Mouse (Mus musculus): ENCODE data around the gene D5Ertd579e. TPM values are rescaled to one million over a fixed set of nuclear protein-coding genes. Genes with fewer than 3 reads are reported as not detected.

D5Ertd579e gene
- total and polyA plus RNA-seq, 3 experiments, result 13.7 to 29.4 (median 22.9) TPM

DNA sequence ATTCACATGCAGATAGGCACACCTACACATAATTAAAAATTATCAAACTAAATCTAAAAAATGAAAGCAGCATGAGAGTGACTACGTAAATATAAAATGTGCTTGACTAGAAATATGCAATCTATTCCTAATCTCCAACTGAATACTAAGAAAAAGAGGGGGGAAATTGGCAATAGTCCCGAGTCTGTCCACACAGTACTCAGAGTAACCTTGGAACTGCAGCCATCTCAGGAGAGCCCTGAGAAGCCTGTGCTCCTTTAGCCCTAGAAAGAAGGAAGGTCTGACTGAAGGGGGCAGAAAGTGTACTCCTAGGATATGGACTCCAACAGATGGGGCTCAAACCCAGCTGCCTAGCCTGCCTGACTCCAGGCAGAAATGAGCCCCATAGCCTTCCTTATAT is 137.3 kb downstream of the D5Ertd579e start:
- no peak overlapping the region for H3K4me3 ChIP-seq (replicated peaks in 1 of 3; ENCODE audit: low read depth in 2 of 3, low read length in 2 of 3, poor library complexity in 1 of 3)
- no peaks in the 10 kb centered on the region for H3K9me3 ChIP-seq (replicated peaks; ENCODE audit: low read length)
- in situ Hi-C loops (cut with MboI; ENCODE audit: low pct_ligation_motif_present, low pct_unique_long_range_greater_than_20kb, low sequenced_read_pairs) (no loop called here), dilution Hi-C loops (cut with MboI; ENCODE audit: extremely low pct_ligation_motif_present, extremely low pct_unique_long_range_greater_than_20kb, low sequenced_read_pairs) (no loop called here)
- no peak overlapping the region for H3K9ac ChIP-seq (ENCODE audit: insufficient read depth, low read depth)
- H3K27me3 ChIP-seq (replicated peaks), result no peaks in the 10 kb centered on the region
- no peak overlapping the region for H3K4me2 ChIP-seq (ENCODE audit: insufficient read depth, low read depth, poor library complexity, severe bottlenecking)
- peaks cover 7% of the 10 kb centered on the region for H3K79me2 ChIP-seq (replicated peaks; ENCODE audit: control insufficient read depth, extremely low read depth, insufficient read depth, poor library complexity, severe bottlenecking)
- peaks cover 28 to 66% of the 10 kb centered on the region in 2 experiments for H3K4me1 ChIP-seq (ENCODE audit: control insufficient read depth in 1 of 2, insufficient read depth in 2 of 2)
- TF ChIP-seq MAX (IDR thresholded peaks at IDR 0.05; ENCODE audit: low read length) (no peak), MAZ (IDR thresholded peaks at IDR 0.05; ENCODE audit: low read depth, low read length) (no peak), ZC3H11A (IDR thresholded peaks at IDR 0.05; ENCODE audit: low read depth, low read length) (no peak), TCF12 (IDR thresholded peaks at IDR 0.05; ENCODE audit: low read depth, low read length) (no peak), EP300 (IDR thresholded peaks at IDR 0.05; ENCODE audit: low read length) (no peak)
- no peak overlapping the region for H3K27ac ChIP-seq (ENCODE audit: insufficient read depth, low read depth)
- H3K36me3 ChIP-seq (replicated peaks in 1 of 2; ENCODE audit: control insufficient read depth in 1 of 2, insufficient read depth in 1 of 2, low read length in 1 of 2), result peaks cover 0 to 14% of the 10 kb centered on the region in 2 experiments
- no peak for DNase-seq (ENCODE audit: extremely low read depth)

DNA sequence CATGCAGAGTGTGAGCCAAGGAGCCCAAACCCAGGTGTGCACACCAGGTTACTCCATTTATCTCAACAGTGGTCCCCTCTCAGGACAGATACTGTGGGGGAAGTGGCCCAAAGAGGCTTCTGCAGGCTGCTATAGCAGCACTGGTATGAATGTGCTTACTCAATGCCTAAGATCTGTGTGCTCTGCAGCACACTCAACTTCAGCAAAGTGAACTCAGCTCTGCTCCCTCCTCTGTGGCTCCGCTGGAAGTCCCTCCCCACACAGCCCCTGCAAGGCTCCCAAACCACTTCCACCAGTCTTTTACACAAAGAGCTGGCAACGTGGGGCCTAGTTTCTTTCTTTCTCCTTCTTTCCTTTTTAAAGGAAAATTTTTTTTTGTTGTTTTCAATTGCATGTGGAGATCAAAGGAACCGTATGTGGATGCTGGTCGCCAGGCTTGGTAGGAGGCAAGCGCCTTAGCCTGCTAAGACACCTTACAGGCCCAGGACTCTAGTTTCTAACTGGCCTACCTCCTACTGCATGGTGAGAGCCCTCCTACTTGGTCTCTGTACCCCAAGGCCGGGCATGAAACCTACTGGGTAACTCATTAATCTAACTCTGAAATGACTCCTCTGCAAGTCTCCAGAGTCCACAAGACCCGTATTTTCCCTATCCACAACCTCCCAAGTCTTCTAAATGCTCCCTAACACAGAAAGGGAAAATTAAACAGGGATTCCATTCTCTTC is 138.1 kb downstream of the D5Ertd579e start:
- no peak overlapping the region for H3K27ac ChIP-seq (ENCODE audit: insufficient read depth, low read depth)
- no peak for TF ChIP-seq RAD21 (IDR thresholded peaks at IDR 0.05; ENCODE audit: low read depth, low read length)
- TF ChIP-seq HCFC1 (IDR thresholded peaks at IDR 0.05; ENCODE audit: low read depth, low read length), result no peak
- no peak for TF ChIP-seq NELFE (IDR thresholded peaks at IDR 0.05; ENCODE audit: low read depth, low read length)
- TF ChIP-seq CHD1 (IDR thresholded peaks at IDR 0.05; ENCODE audit: low read depth, low read length), result no peak
- TF ChIP-seq MAX (IDR thresholded peaks at IDR 0.05; ENCODE audit: low read length), result no peak
- TF ChIP-seq JUN (IDR thresholded peaks at IDR 0.05; ENCODE audit: insufficient read depth, low read depth, low read length), result no peak
- TF ChIP-seq E2F4 (IDR thresholded peaks at IDR 0.05; ENCODE audit: insufficient replicate concordance, low read depth, low read length), result no peak
- TF ChIP-seq ELF1 (IDR thresholded peaks at IDR 0.05; ENCODE audit: low read depth, low read length), result no peak
- no peak for TF ChIP-seq USF2 (conservative IDR thresholded peaks at IDR 0.05; ENCODE audit: low read depth, low read length)
- TF ChIP-seq MXI1 (IDR thresholded peaks at IDR 0.05; ENCODE audit: low read depth, low read length), result no peak
- TF ChIP-seq UBTF (IDR thresholded peaks at IDR 0.05; ENCODE audit: low read depth, low read length), result no peak
- no peak for TF ChIP-seq SMC3 (IDR thresholded peaks at IDR 0.05; ENCODE audit: low read depth, low read length)
- no peak for TF ChIP-seq IRF4 (IDR thresholded peaks at IDR 0.05; ENCODE audit: low read depth, low read length)
- no peak for TF ChIP-seq MYC (IDR thresholded peaks at IDR 0.05; ENCODE audit: low read depth, low read length)
- TF ChIP-seq CHD2 (IDR thresholded peaks at IDR 0.05; ENCODE audit: low read length), result no peak
- no peak for TF ChIP-seq POLR2AphosphoS2 (IDR thresholded peaks at IDR 0.05; ENCODE audit: low read depth, low read length)
- no peak for TF ChIP-seq JUND (conservative IDR thresholded peaks at IDR 0.05; ENCODE audit: low read depth, low read length)
- no peak for TF ChIP-seq MAFK (IDR thresholded peaks at IDR 0.05; ENCODE audit: insufficient replicate concordance, low read length)
- no peak for TF ChIP-seq TCF12 (IDR thresholded peaks at IDR 0.05; ENCODE audit: low read depth, low read length)
- peaks cover 0 to 14% of the 10 kb centered on the region in 2 experiments for H3K36me3 ChIP-seq (replicated peaks in 1 of 2; ENCODE audit: control insufficient read depth in 1 of 2, insufficient read depth in 1 of 2, low read length in 1 of 2)
- H3K79me2 ChIP-seq (replicated peaks; ENCODE audit: control insufficient read depth, extremely low read depth, insufficient read depth, poor library complexity, severe bottlenecking), result peaks cover 5% of the 10 kb centered on the region; the same call in 1 of the 2 replicates
- dilution Hi-C loops (cut with MboI; ENCODE audit: extremely low pct_ligation_motif_present, extremely low pct_unique_long_range_greater_than_20kb, low sequenced_read_pairs), result no loop called here
- in situ Hi-C loops (cut with MboI; ENCODE audit: low pct_ligation_motif_present, low pct_unique_long_range_greater_than_20kb, low sequenced_read_pairs), result no loop called here
- no peak overlapping the region for H3K4me3 ChIP-seq (replicated peaks in 1 of 3; ENCODE audit: low read depth in 2 of 3, low read length in 2 of 3, poor library complexity in 1 of 3)
- no peak overlapping the region for H3K9ac ChIP-seq (ENCODE audit: insufficient read depth, low read depth)
- no peak overlapping the region for H3K4me2 ChIP-seq (ENCODE audit: insufficient read depth, low read depth, poor library complexity, severe bottlenecking)
- H3K4me1 ChIP-seq (ENCODE audit: control insufficient read depth in 1 of 2, insufficient read depth in 2 of 2), result peaks cover 28 to 66% of the 10 kb centered on the region in 2 experiments
- H3K27me3 ChIP-seq (replicated peaks), result no peaks in the 10 kb centered on the region
- H3K9me3 ChIP-seq (replicated peaks; ENCODE audit: low read length), result no peaks in the 10 kb centered on the region
- no peak for DNase-seq (ENCODE audit: extremely low read depth)

Measured in CH12.LX (cell line).